Mouse (Mus musculus): ENCODE data around the gene Camta1. TPM values are rescaled to one million over a fixed set of nuclear protein-coding genes. Genes with fewer than 3 reads are reported as not detected.
"Not testable (repeated sequence)": the region's sequence is repeated elsewhere in the genome, so short reads cannot be mapped to it uniquely, and the experiment has no call there.

The Camta1 gene
- polyA plus RNA-seq, 1 experiment from 2014 or later = 93.9 TPM

GRCm38 (mm10) chr4:150910164-150910951 lies 951.3 kb downstream of the Camta1 start:
- Histone ChIP-seq H3K4me3 (ENCODE audit: low read depth, low read length) (peak overlapping the region; percentile 85; the same call in 1 of the 2 replicates), H3K4me1 (replicated peaks; ENCODE audit: control insufficient read depth, insufficient read depth, low read length) (peaks cover 27% of the 10 kb centered on the region), H3K36me3 (ENCODE audit: control insufficient read depth, insufficient read depth, low read length) (peaks cover 4% of the 10 kb centered on the region), H3K9ac (ENCODE audit: low read depth, low read length) (peak overlapping the region; percentile 53), H3K9me3 (ENCODE audit: control insufficient read depth, low read length) (no peaks in the 10 kb centered on the region), H3K27me3 (replicated peaks; ENCODE audit: control insufficient read depth, insufficient read depth, low read length) (no peaks in the 10 kb centered on the region), H3K4me2 (peak overlapping the region; percentile 55), H3K27ac (ENCODE audit: low read depth, low read length) (peak overlapping the region; percentile 79)
- ATAC-seq (replicated peaks; ENCODE audit: low FRiP score) (no peak), DNase-seq (ENCODE audit: low spot score) (no peak)
- WGBS = 80% methylated on average over 19 of the region's 19 CpGs

- H3K9ac ChIP-seq (ENCODE audit: low read depth, low read length) = peak overlapping the region; percentile 77
- peaks cover 9% of the 10 kb centered on the region for H3K36me3 ChIP-seq (ENCODE audit: control insufficient read depth, insufficient read depth, low read length)
- H3K4me3 ChIP-seq (ENCODE audit: low read depth, low read length) = peak overlapping the region; percentile 85
- under 1% methylated on average over 56 of the region's 56 CpGs for WGBS
- H3K27me3 ChIP-seq (replicated peaks; ENCODE audit: control insufficient read depth, insufficient read depth, low read length) = no peaks in the 10 kb centered on the region
- peaks cover 21% of the 10 kb centered on the region for H3K4me1 ChIP-seq (replicated peaks; ENCODE audit: control insufficient read depth, insufficient read depth, low read length)
- peak; percentile 100 for DNase-seq (ENCODE audit: low spot score)
- peak overlapping the region; percentile 80 for H3K4me2 ChIP-seq
- H3K9me3 ChIP-seq (ENCODE audit: control insufficient read depth, low read length) = no peaks in the 10 kb centered on the region
- peak overlapping the region; percentile 79 for H3K27ac ChIP-seq (ENCODE audit: low read depth, low read length)
- ATAC-seq (replicated peaks; ENCODE audit: low FRiP score) = peak; percentile 86
Measured at GRCm38 (mm10) chr4:150909451-150910156, 952.1 kb downstream of the Camta1 start.

- not testable (repeated sequence) for H3K9ac ChIP-seq (ENCODE audit: low read depth, low read length); H3K27me3 ChIP-seq (replicated peaks; ENCODE audit: control insufficient read depth, insufficient read depth, low read length); DNase-seq (ENCODE audit: low spot score); H3K27ac ChIP-seq (ENCODE audit: low read depth, low read length); ATAC-seq (replicated peaks; ENCODE audit: low FRiP score); H3K9me3 ChIP-seq (ENCODE audit: control insufficient read depth, low read length)
- 68% methylated on average over 5 of the region's 5 CpGs for WGBS
- H3K4me2 ChIP-seq = peak overlapping the region; percentile 80
- H3K4me1 ChIP-seq (replicated peaks; ENCODE audit: control insufficient read depth, insufficient read depth, low read length) = peaks cover 18% of the 10 kb centered on the region
- H3K4me3 ChIP-seq (ENCODE audit: low read depth, low read length) = peak overlapping the region; percentile 85
- H3K36me3 ChIP-seq (ENCODE audit: control insufficient read depth, insufficient read depth, low read length) = peaks cover 17% of the 10 kb centered on the region
Measured at GRCm38 (mm10) chr4:150908512-150908911, 953.2 kb downstream of the Camta1 start.

GRCm38 (mm10) chr4:150907099-150907498 lies 954.6 kb downstream of the Camta1 start:
- ATAC-seq (replicated peaks; ENCODE audit: low FRiP score) (no peak), DNase-seq (ENCODE audit: low spot score) (no peak)
- H3K36me3 ChIP-seq (ENCODE audit: control insufficient read depth, insufficient read depth, low read length) = peaks cover 30% of the 10 kb centered on the region
- H3K4me3 ChIP-seq (ENCODE audit: low read depth, low read length) = no peak overlapping the region
- no peak overlapping the region for H3K9ac ChIP-seq (ENCODE audit: low read depth, low read length)
- peaks cover 14% of the 10 kb centered on the region; the same call in 1 of the 2 replicates for H3K4me1 ChIP-seq (replicated peaks; ENCODE audit: control insufficient read depth, insufficient read depth, low read length)
- no peaks in the 10 kb centered on the region for H3K27me3 ChIP-seq (replicated peaks; ENCODE audit: control insufficient read depth, insufficient read depth, low read length)
- WGBS = 91% methylated on average over 8 of the region's 8 CpGs
- H3K9me3 ChIP-seq (ENCODE audit: control insufficient read depth, low read length) = no peaks in the 10 kb centered on the region
- H3K27ac ChIP-seq (ENCODE audit: low read depth, low read length) = no peak overlapping the region
- no peak overlapping the region for H3K4me2 ChIP-seq

- Histone ChIP-seq H3K36me3 (ENCODE audit: control insufficient read depth, insufficient read depth, low read length) (peaks cover 57% of the 10 kb centered on the region), H3K4me2 (no peak overlapping the region), H3K4me3 (ENCODE audit: low read depth, low read length) (no peak overlapping the region), H3K27ac (ENCODE audit: low read depth, low read length) (no peak overlapping the region), H3K4me1 (replicated peaks; ENCODE audit: control insufficient read depth, insufficient read depth, low read length) (0 out of 2 replicates have a peak, but pooled peaks cover 10% of the 10 kb centered on the region), H3K9me3 (ENCODE audit: control insufficient read depth, low read length) (no peaks in the 10 kb centered on the region), H3K9ac (ENCODE audit: low read depth, low read length) (no peak overlapping the region), H3K27me3 (replicated peaks; ENCODE audit: control insufficient read depth, insufficient read depth, low read length) (no peaks in the 10 kb centered on the region)
- 92% methylated on average over 14 of the region's 14 CpGs for WGBS
- no peak for ATAC-seq (replicated peaks; ENCODE audit: low FRiP score)
- no peak for DNase-seq (ENCODE audit: low spot score)
Measured at GRCm38 (mm10) chr4:150903091-150903742, 958.5 kb downstream of the Camta1 start.

- peaks cover 67% of the 10 kb centered on the region for H3K36me3 ChIP-seq (ENCODE audit: control insufficient read depth, insufficient read depth, low read length)
- H3K27me3 ChIP-seq (replicated peaks; ENCODE audit: control insufficient read depth, insufficient read depth, low read length) = no peaks in the 10 kb centered on the region
- DNase-seq (ENCODE audit: low spot score) = no peak
Measured at GRCm38 (mm10) chr4:150902062-150902461, 959.6 kb downstream of the Camta1 start.

GRCm38 (mm10) chr4:150901651-150902050 lies 960.0 kb downstream of the Camta1 start:
- H3K27me3 ChIP-seq (replicated peaks; ENCODE audit: control insufficient read depth, insufficient read depth, low read length) = no peaks in the 10 kb centered on the region

More at GRCm38 (mm10) chr4:150902062-150902461, 959.6 kb downstream of the Camta1 start:
- no peak overlapping the region for H3K9ac ChIP-seq (ENCODE audit: low read depth, low read length)
- no peak overlapping the region for H3K4me2 ChIP-seq
- WGBS = 88% methylated on average over 12 of the region's 12 CpGs
- H3K9me3 ChIP-seq (ENCODE audit: control insufficient read depth, low read length) = no peaks in the 10 kb centered on the region
- H3K4me1 ChIP-seq (replicated peaks; ENCODE audit: control insufficient read depth, insufficient read depth, low read length) = 0 out of 2 replicates have a peak, but pooled peaks cover 7% of the 10 kb centered on the region
- H3K4me3 ChIP-seq (ENCODE audit: low read depth, low read length) = no peak overlapping the region
- no peak for ATAC-seq (replicated peaks; ENCODE audit: low FRiP score)
- H3K27ac ChIP-seq (ENCODE audit: low read depth, low read length) = no peak overlapping the region

GRCm38 (mm10) chr4:150900486-150900885 lies 961.2 kb downstream of the Camta1 start:
- Histone ChIP-seq H3K36me3 (ENCODE audit: control insufficient read depth, insufficient read depth, low read length) (peaks cover 71% of the 10 kb centered on the region), H3K9me3 (ENCODE audit: control insufficient read depth, low read length) (no peaks in the 10 kb centered on the region), H3K27me3 (replicated peaks; ENCODE audit: control insufficient read depth, insufficient read depth, low read length) (no peaks in the 10 kb centered on the region), H3K4me2 (no peak overlapping the region), H3K27ac (ENCODE audit: low read depth, low read length) (no peak overlapping the region), H3K4me1 (replicated peaks; ENCODE audit: control insufficient read depth, insufficient read depth, low read length) (peaks cover 8% of the 10 kb centered on the region; the same call in 1 of the 2 replicates), H3K9ac (ENCODE audit: low read depth, low read length) (no peak overlapping the region), H3K4me3 (ENCODE audit: low read depth, low read length) (no peak overlapping the region)
- DNase-seq (ENCODE audit: low spot score) (no peak), ATAC-seq (replicated peaks; ENCODE audit: low FRiP score) (no peak)
- 93% methylated on average over 13 of the region's 13 CpGs for WGBS

More at GRCm38 (mm10) chr4:150901651-150902050, 960.0 kb downstream of the Camta1 start:
- 0 out of 2 replicates have a peak, but pooled peaks cover 4% of the 10 kb centered on the region for H3K4me1 ChIP-seq (replicated peaks; ENCODE audit: control insufficient read depth, insufficient read depth, low read length)
- no peak overlapping the region for H3K4me2 ChIP-seq
- ATAC-seq (replicated peaks; ENCODE audit: low FRiP score) = peak; percentile 46
- 54% methylated on average over 9 of the region's 9 CpGs for WGBS
- peak; percentile 65 for DNase-seq (ENCODE audit: low spot score)
- H3K9me3 ChIP-seq (ENCODE audit: control insufficient read depth, low read length) = no peaks in the 10 kb centered on the region
- H3K4me3 ChIP-seq (ENCODE audit: low read depth, low read length) = no peak overlapping the region
- peaks cover 71% of the 10 kb centered on the region for H3K36me3 ChIP-seq (ENCODE audit: control insufficient read depth, insufficient read depth, low read length)
- H3K9ac ChIP-seq (ENCODE audit: low read depth, low read length) = no peak overlapping the region
- no peak overlapping the region for H3K27ac ChIP-seq (ENCODE audit: low read depth, low read length)
